26 mouse cellular contexts compared by ENCODE assay signal in genomic region chr10:84837355-84837754, GRCm38 (mm10).
"Had no signal": no experiment of that assay in that cellular context is flagged by ENCODE, and none has a peak within 500 bp of the region (broad histone marks: within the 10 kb centered on the region; RNA-seq: fewer than 3 reads in every experiment).

No protein-coding gene starts in this region.

- ATAC-seq: hindbrain, embryonic 16.5 days; inflammation-experienced regulatory T-cells, adult 6 months; intestine, embryonic 15.5 days; intestine, postnatal 0 days had no signal

- H3K27ac ChIP-seq: heart, adult 2 months; heart, embryonic 10.5 days; hindbrain, embryonic 10.5 days; hindbrain, embryonic 12.5 days; hindbrain, embryonic 14.5 days; intestine, embryonic 15.5 days; kidney, postnatal 0 days; layer of hippocampus, adult 2 months; left cerebral cortex, adult 2 months; limb, embryonic 10.5 days; limb, embryonic 12.5 days; liver, embryonic 13.5 days had no signal

- H3K4me1 ChIP-seq: intestine, embryonic 15.5 days; liver, embryonic 13.5 days had no signal

- H3K36me3 ChIP-seq: heart, embryonic 10.5 days; heart, embryonic 12.5 days; intestine, embryonic 15.5 days; limb, embryonic 10.5 days; limb, embryonic 12.5 days; liver, embryonic 13.5 days had no signal

- H3K9me3 ChIP-seq: heart, embryonic 10.5 days; heart, embryonic 12.5 days; hindbrain, embryonic 10.5 days; hindbrain, embryonic 12.5 days; intestine, embryonic 15.5 days; limb, embryonic 10.5 days; limb, embryonic 12.5 days; liver, embryonic 13.5 days had no signal

- H3K9ac ChIP-seq: heart, embryonic 12.5 days; hindbrain, embryonic 12.5 days; hindbrain, embryonic 14.5 days; intestine, embryonic 15.5 days; limb, embryonic 12.5 days; liver, embryonic 13.5 days had no signal

- H3K4me3 ChIP-seq: heart, adult 2 months; heart, embryonic 10.5 days; heart, embryonic 12.5 days; hindbrain, embryonic 10.5 days; hindbrain, embryonic 12.5 days; intestine, embryonic 15.5 days; layer of hippocampus, adult 2 months; left cerebral cortex, adult 2 months; limb, embryonic 10.5 days; limb, embryonic 12.5 days; liver, embryonic 13.5 days had no signal

- H3K4me2 ChIP-seq: heart, embryonic 12.5 days; hindbrain, embryonic 12.5 days; hindbrain, embryonic 14.5 days; intestine, embryonic 15.5 days; limb, embryonic 12.5 days; liver, embryonic 11.5 days; liver, embryonic 13.5 days had no signal

- H3K27me3 ChIP-seq: hindbrain, embryonic 12.5 days; intestine, embryonic 15.5 days; liver, embryonic 13.5 days had no signal

- DNase-seq: gastrocnemius, postnatal 14 days; gastrocnemius, postnatal 36 days; heart, adult 2 months; heart, postnatal 10 days; heart, postnatal 4 days; kidney, adult 18-20 months; kidney, adult 8-10 months; kidney, postnatal 14 days; kidney, postnatal 36 days; liver; liver, embryonic 13.5 days had no signal
